Mouse (Mus musculus) testis, adult 2 months (tissue): ENCODE data around the gene Rps10. TPM values are rescaled to one million over a fixed set of nuclear protein-coding genes. Genes with fewer than 3 reads are reported as not detected.

Source experiments
- H3K27ac ChIP-seq: fragments of 200-500 bp; 2 replicates; pipeline ENCODE4 v1.5.1; 2012; ENCODE audit warnings: low read depth, low read length; ENCODE audit not compliant: control insufficient read depth, insufficient read depth
- H3K27me3 ChIP-seq: fragments of 200-500 bp; 2 replicates; pipeline ENCODE4 v1.6.1; 2012; ENCODE audit warnings: mild to moderate bottlenecking, low read length, moderate library complexity; ENCODE audit not compliant: control insufficient read depth, insufficient read depth
- H3K36me3 ChIP-seq: fragments of 200-500 bp; 2 replicates; pipeline ENCODE4 v1.6.1; 2012; ENCODE audit warnings: mild to moderate bottlenecking, low read length; ENCODE audit not compliant: control insufficient read depth, insufficient read depth
- H3K4me1 ChIP-seq: fragments of 200-500 bp; 2 replicates; pipeline ENCODE4 v1.6.1; 2012; ENCODE audit warnings: low read length; ENCODE audit not compliant: control insufficient read depth, insufficient read depth
- H3K4me3 ChIP-seq: fragments of 200-500 bp; 2 replicates; pipeline ENCODE4 v1.5.1; 2012; ENCODE audit warnings: low read depth, mild to moderate bottlenecking, low read length, moderate library complexity, mixed read lengths; ENCODE audit not compliant: control insufficient read depth
- CTCF ChIP-seq: fragments of 200-500 bp; IDR thresholded peaks from 2 replicates; pipeline ENCODE4 v1.5.1; 2012; ENCODE audit warnings: low read depth, mild to moderate bottlenecking, inconsistent platforms, low read length, moderate library complexity; ENCODE audit not compliant: control insufficient read depth, insufficient read depth, insufficient replicate concordance
- POLR2A ChIP-seq: fragments of 200-500 bp; IDR thresholded peaks from 2 replicates; pipeline ENCODE4 v1.6.1; 2012; ENCODE audit warnings: low read depth, mild to moderate bottlenecking, inconsistent platforms, low read length, moderate library complexity; ENCODE audit not compliant: control insufficient read depth
- polyA plus RNA-seq: library from polyadenylated mRNA; depleted of rRNA; stranded (reverse); fragments of >200 nt; gene quantifications from 2 replicates; pipeline ENCODE4 v1.2.3, GENCODE M21; 2012; rRNA removed

Gene Rps10
- 262 and 331 TPM in 2 replicates for polyA plus RNA-seq

GRCm38 (mm10) chr17:27636132-27637020 is at the start of gene Rps10:
Gene Rps10 (minus strand): TSS chr17:27636669.
- Histone ChIP-seq H3K27me3 (no peaks in the 10 kb centered on the region), H3K4me1 (peaks cover 9% of the 10 kb centered on the region), H3K36me3 (no peaks in the 10 kb centered on the region; the same call in 1 of the 2 replicates), H3K27ac (peak within 1 kb of the TSS; percentile 7; the same call in 1 of the 2 replicates), H3K4me3 (no peak within 1 kb of the TSS)
- TF ChIP-seq CTCF (no peak), POLR2A (0 out of 2 replicates have a peak, but pooled peaks have one; percentile 10)

DNA sequence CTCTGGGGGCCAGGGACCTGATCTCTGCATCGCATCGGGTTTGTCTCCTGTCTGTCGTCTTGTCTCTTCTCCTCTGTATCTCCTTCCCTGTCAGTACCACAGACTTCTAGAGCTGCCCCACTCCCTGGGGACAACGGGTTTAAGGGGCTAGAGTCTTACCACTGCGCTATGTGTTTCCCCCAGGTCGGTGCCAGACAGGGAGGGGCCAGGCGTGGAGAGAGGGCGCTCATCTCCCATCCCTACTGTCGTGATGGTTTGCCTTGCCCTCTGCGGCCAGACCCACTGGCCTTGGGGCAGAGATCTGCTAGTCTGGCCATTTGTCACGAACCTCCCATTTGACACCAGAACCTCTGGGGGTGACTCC is 49.1 kb upstream of the Rps10 start:
- no peaks in the 10 kb centered on the region for H3K36me3 ChIP-seq
- H3K27ac ChIP-seq: no peak overlapping the region
- H3K4me3 ChIP-seq: no peak overlapping the region; the same call in 1 of the 2 replicates
- peaks cover 2% of the 10 kb centered on the region; the same call in 1 of the 2 replicates for H3K27me3 ChIP-seq
- TF ChIP-seq POLR2A: no peak
- TF ChIP-seq CTCF: no peak
- peaks cover 10% of the 10 kb centered on the region for H3K4me1 ChIP-seq

DNA sequence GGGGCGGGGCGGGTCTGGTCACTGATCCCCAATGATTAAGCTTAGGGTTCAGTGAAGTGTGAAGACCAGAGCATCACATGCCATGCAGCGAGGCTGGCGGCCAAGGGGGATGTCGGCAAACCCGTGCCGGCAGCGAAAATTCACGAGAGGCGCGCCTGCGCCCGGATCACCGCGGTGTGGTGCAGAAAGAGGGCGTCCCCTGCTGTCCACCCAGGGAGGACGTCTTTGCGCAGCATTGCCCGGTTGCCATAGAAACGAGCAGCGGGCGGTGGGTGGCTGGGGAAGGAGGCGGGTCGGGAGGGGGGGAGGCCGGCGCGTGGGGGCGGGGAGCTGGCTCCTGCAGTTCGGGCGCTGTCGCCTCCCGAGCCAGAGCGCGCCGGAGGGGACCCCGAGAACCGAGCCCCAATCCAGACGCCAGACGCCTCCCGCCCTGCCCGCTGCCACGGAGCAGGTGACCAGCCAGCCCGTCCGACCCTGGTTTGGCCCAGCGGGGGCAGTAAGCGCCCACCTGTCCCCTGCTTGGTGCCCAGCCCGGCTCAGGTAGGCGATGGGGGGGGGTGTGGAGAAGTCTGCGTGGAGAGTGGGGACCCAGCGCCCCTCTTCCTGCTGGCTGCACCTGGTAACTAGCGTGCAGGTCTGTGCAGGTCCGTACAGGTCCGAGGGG is 48.5 kb upstream of the Rps10 start:
- peak; percentile 15; the same call in 1 of the 2 replicates for TF ChIP-seq CTCF
- no peak for TF ChIP-seq POLR2A
- Histone ChIP-seq H3K27me3 (peaks cover 2% of the 10 kb centered on the region; the same call in 1 of the 2 replicates), H3K4me1 (peaks cover 10% of the 10 kb centered on the region), H3K27ac (no peak overlapping the region), H3K36me3 (no peaks in the 10 kb centered on the region), H3K4me3 (peak overlapping the region; percentile 38; the same call in 1 of the 2 replicates)

DNA sequence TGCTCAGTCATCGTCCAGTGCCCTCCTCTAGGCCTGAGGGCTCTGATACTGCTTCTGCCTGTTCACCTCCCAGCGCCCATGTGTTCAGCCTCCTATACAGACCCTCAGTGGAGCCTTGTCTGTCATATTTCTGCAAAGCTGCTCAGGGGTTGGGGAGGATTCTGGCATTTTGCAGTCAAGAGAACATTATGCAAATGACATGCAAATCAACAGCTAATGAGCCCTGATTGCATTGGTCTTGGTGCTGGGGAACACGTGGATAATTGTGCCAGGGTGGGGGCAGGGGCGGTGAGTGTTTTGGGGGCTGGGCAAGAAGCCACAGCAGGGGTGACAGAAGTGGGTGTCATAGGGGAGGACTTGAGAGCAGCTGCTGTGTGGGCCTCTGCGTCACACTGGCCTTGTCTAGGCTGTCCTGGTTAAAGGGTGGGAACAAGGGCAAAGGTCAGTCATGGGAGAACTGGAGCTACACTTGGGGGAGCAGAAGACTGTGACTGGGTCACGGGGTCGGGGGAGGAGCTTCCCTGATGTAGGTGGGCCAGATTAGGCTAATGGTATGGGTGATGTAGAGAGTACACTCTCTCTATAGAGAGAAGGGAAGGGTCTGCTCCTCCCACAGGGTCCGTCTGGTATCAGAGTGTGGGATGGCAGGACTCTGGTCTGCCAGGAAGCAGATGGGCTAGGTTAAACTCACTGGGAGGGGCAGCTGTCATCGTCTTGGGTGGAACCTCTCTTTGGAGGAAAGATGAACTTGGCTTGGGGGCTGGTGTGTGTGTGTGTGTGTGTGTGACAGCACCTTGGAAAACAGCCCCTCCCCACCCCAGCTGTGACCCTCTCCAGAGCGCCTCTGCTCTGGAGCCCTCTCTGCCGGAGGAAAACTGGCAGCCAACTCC is 42.7 kb upstream of the Rps10 start:
- no peaks in the 10 kb centered on the region for H3K4me1 ChIP-seq
- H3K36me3 ChIP-seq: no peaks in the 10 kb centered on the region
- H3K27ac ChIP-seq: no peak overlapping the region
- H3K27me3 ChIP-seq: no peaks in the 10 kb centered on the region
- H3K4me3 ChIP-seq: no peak overlapping the region
- TF ChIP-seq POLR2A: no peak
- TF ChIP-seq CTCF: no peak

GRCm38 (mm10) chr17:27677756-27678155 is 41.3 kb upstream of the Rps10 start:
- Histone ChIP-seq H3K36me3 (no peaks in the 10 kb centered on the region), H3K27me3 (no peaks in the 10 kb centered on the region), H3K27ac (no peak overlapping the region), H3K4me1 (no peaks in the 10 kb centered on the region), H3K4me3 (no peak overlapping the region)
- TF ChIP-seq POLR2A (no peak), CTCF (no peak)

GRCm38 (mm10) chr17:27676270-27676669 is 39.8 kb upstream of the Rps10 start:
- H3K4me3 ChIP-seq: no peak overlapping the region
- no peaks in the 10 kb centered on the region for H3K4me1 ChIP-seq
- no peaks in the 10 kb centered on the region for H3K36me3 ChIP-seq
- H3K27ac ChIP-seq: no peak overlapping the region
- no peaks in the 10 kb centered on the region for H3K27me3 ChIP-seq
- no peak for TF ChIP-seq CTCF
- TF ChIP-seq POLR2A: no peak
